Mouse (Mus musculus) cerebellum, adult 2 months (tissue): Measurements from ENCODE around the gene Zmym5.

ENCODE experiments used
- CTCF ChIP-seq: fragments of 200-500 bp; IDR thresholded peaks from 2 replicates; pipeline ENCODE4 v1.5.1; 2011; ENCODE audit warnings: low read depth, mild to moderate bottlenecking, control low read depth, low read length, moderate library complexity, borderline replicate concordance; ENCODE audit not compliant: insufficient read depth
- POLR2A ChIP-seq: fragments of 200-500 bp; IDR thresholded peaks from 2 replicates; pipeline ENCODE4 v1.6.1; 2011; ENCODE audit warnings: low read length, control low read depth, borderline replicate concordance; ENCODE audit not compliant: insufficient read depth

GRCm38 (mm10) chr14:56775416-56775815, 36.1 kb downstream of the Zmym5 start:
- no peak for TF ChIP-seq POLR2A
- TF ChIP-seq CTCF, result no peak
